Mouse (Mus musculus): Measurements from ENCODE around the gene Capn9.

DNA sequence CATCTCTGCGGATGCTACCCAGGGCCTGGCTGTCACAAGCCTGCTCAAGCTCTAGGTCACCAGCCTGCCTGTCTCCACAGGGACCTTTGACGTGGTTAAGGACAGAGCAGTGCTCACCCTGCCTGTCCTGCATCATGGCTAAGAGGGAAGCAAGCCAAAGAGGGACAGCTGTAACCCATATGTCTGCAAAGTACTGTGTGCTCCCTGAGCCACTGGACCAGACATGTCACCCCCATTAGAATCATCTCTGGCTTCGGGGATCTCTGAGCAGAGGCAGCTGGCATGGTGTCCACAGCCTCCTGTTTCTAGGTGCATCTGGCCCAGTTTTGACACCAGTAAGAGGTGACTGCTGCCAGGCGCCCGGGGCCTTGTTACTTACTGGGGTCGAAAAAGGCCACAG lies 54.6 kb downstream of the Capn9 start:
- TF ChIP-seq CTCF (IDR thresholded peaks at IDR 0.05; ENCODE audit: extremely low read depth, insufficient read depth, insufficient read length, insufficient replicate concordance) (no peak), POLR2A (IDR thresholded peaks at IDR 0.05; ENCODE audit: low read depth, low read length) (no peak)

All from spleen, adult 2 months (tissue).